In the genomic region with DNA sequence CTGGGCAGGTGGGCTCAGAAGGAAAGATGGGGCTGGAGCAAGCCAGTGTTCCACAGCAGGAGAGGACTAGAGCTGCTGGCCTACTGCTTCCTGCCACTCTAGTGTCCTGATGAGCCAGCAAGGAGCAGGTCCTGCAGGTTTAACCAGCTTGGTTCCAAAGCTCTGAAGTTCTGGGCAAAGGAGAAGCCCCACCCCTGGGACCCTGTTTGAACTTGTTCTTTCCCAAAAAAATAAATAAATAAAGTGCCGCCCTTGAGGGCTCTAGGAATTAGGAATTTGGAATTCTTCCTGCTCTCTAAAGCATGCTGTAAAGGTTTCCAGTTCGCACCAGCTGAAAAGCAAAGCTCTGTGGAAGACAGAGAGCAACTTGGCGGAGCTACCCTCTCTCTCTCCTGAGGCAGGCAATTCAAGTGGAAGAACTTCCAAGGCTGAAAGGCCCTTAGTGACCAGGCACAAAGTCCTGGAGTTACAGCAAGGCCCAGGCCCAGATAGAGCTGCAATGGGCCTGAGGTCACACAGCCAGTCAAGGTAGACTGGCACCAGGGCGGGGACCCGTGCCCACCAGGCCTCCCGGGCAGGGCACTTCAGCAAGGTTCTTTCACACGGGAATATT, we compare ENCODE assay signal across 9 mouse cellular contexts. TPM values are rescaled to one million over a fixed set of nuclear protein-coding genes. Genes with fewer than 3 reads are reported as not detected.
A peak's percentile ranks its signal among the peaks of the same experiment; 100 is the strongest.
DNase-seq lines count a peak whose midpoint lies in the region; ATAC-seq and TF ChIP-seq lines count a peak whose summit lies in the region.
"Had no signal": no experiment of that assay in that cellular context is flagged by ENCODE, and none has a peak within 500 bp of the region (broad histone marks: within the 10 kb centered on the region; RNA-seq: fewer than 3 reads in every experiment).

No protein-coding gene starts in this region.

- TF ChIP-seq CTCF in lung, embryonic 14.5 days (IDR thresholded peaks at IDR 0.05; ENCODE audit: low read depth), result no peak

- WGBS in heart, embryonic 13.5 days, result 68% methylated on average over 7 of the region's 7 CpGs
- WGBS in lung, embryonic 14.5 days, result 57% methylated on average over 7 of the region's 7 CpGs

- 0 out of 2 replicates have a peak, but pooled peaks cover 3% of the 10 kb centered on the region for H3K9me3 ChIP-seq in heart, embryonic 13.5 days
- H3K9me3 ChIP-seq in lung, embryonic 14.5 days (ENCODE audit: low read depth, low read length), result no peaks in the 10 kb centered on the region

- H3K27me3 ChIP-seq in heart, embryonic 13.5 days (replicated peaks), result no peaks in the 10 kb centered on the region
- no peaks in the 10 kb centered on the region for H3K27me3 ChIP-seq in lung, embryonic 14.5 days (ENCODE audit: insufficient read depth, low read length)

- H3K4me1 ChIP-seq in heart, embryonic 13.5 days, result peaks cover 78% of the 10 kb centered on the region
- peaks cover 24% of the 10 kb centered on the region for H3K4me1 ChIP-seq in lung, embryonic 14.5 days (ENCODE audit: insufficient read depth)

- H3K9ac ChIP-seq in heart, embryonic 13.5 days, result peak overlapping the region; percentile 41
- H3K9ac ChIP-seq in lung, embryonic 14.5 days, result no peak overlapping the region

- H3K36me3 ChIP-seq in heart, embryonic 13.5 days, result 0 out of 2 replicates have a peak, but pooled peaks cover 4% of the 10 kb centered on the region
- no peaks in the 10 kb centered on the region for H3K36me3 ChIP-seq in lung, embryonic 14.5 days (ENCODE audit: insufficient read depth)

- no peak overlapping the region for H3K4me2 ChIP-seq in heart, embryonic 13.5 days
- 0 out of 2 replicates have a peak overlapping the region, but pooled peaks have one; percentile 5 for H3K4me2 ChIP-seq in lung, embryonic 14.5 days

- H3K27ac ChIP-seq in heart, embryonic 13.5 days (replicated peaks), result peak overlapping the region; percentile 91
- H3K27ac ChIP-seq in lung, embryonic 14.5 days (ENCODE audit: low read depth), result peak overlapping the region; percentile 80

- ATAC-seq in heart, embryonic 13.5 days (ENCODE audit: extremely low read depth, insufficient number of reproducible peaks, low FRiP score, low TSS enrichment), result no peak
- ATAC-seq in lung, embryonic 14.5 days (ENCODE audit: insufficient read depth), result peak; percentile 53
- ATAC-seq in frontal cortex, adult (ENCODE audit: low TSS enrichment), result no peak

- no peak for DNase-seq in heart, postnatal 4 days
- peak; percentile 59 for DNase-seq in adipocyte (ENCODE audit: low spot score)
- DNase-seq in kidney, adult 18-20 months, result peak; percentile 72
- DNase-seq in lung, embryonic 14.5 days, result peak; percentile 71
- DNase-seq in neural tube, embryonic 10.5 days (ENCODE audit: extremely low spot score, low spot score), result no peak
- no peak for DNase-seq in left cerebral cortex, adult 9 months (ENCODE audit: low spot score in 2 of 2)

- H3K4me3 ChIP-seq in heart, embryonic 13.5 days, result no peak overlapping the region
- H3K4me3 ChIP-seq in lung, embryonic 14.5 days (ENCODE audit: low read depth, low read length), result no peak overlapping the region
- H3K4me3 ChIP-seq: myocyte had no signal

RNA-seq across cellular contexts. Expression of gene Tspan9, which starts 38.6 kb away (rescaled TPM):
- 127 and 140 TPM in 2 replicates for polyA plus RNA-seq in heart, embryonic 13.5 days (2015; fragmentation: Nextera tagmentation; extraction: Ambion mirVana)
- 100 to 1,000 TPM; 216 TPM for total RNA-seq in heart, postnatal 4 days (2021)
- 118 and 121 TPM in 2 replicates for polyA plus RNA-seq in lung, embryonic 14.5 days (2014; fragmentation: Nextera tagmentation; extraction: Ambion mirVana)

Comparison
In these comparisons a context has a peak if more than half of its experiments do, and no peak if none do; other contexts are left out.
1. DNase-seq: peak in adipocyte (single experiment), kidney, adult 18-20 months (single experiment) and lung, embryonic 14.5 days (single experiment); none in heart, postnatal 4 days (single experiment), neural tube, embryonic 10.5 days (single experiment) and left cerebral cortex, adult 9 months (0 of 2).